Mouse (Mus musculus): Measurements from ENCODE around the gene Pygo2.
A peak's percentile ranks its signal among the peaks of the same experiment; 100 is the strongest.

The Pygo2 gene

DNA sequence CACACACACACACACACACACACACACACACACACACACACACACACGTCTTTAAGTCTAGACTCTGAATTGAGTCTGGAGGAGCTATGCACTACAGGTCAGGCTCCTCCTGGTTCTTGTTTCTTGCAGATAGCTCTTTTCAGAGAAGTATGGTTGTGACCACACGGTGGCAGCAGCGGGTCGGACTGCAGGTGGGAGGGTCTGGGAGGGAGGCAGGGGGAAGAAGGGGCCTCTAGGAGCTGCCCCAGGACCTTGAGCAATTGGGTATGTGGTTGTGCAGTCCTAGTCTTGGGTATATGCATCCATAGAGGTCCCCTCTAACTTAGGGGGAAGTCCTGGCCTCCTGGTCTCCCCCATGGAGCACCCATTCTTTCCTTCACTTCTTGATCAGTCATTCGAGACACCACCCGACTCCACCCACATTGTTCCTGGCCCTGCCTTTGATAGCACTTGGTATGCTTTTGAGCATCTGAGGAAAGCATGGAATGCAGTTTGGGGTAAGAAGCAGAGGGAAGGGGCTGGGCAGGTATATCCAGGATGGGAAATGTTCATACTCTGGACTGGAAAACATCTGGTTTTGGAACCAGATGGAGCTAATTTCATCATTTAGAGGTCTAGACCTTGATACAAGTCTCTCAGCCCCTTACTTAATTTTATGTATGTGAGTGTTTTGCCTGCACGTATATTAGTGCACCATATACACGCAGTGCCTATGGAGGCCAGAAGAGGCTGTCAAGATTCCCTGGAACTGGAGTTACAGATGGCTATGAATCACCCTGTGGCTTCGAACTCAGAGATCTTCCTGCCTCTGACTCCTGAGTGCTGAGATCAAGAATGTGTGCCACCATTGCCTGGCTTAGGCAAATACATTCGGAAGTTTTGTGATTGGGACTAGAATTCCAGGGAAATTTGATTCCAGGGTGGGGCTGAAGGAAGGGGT, 27.0 kb downstream of the Pygo2 start:
- DNase-seq: peak; percentile 76 to 77

DNA sequence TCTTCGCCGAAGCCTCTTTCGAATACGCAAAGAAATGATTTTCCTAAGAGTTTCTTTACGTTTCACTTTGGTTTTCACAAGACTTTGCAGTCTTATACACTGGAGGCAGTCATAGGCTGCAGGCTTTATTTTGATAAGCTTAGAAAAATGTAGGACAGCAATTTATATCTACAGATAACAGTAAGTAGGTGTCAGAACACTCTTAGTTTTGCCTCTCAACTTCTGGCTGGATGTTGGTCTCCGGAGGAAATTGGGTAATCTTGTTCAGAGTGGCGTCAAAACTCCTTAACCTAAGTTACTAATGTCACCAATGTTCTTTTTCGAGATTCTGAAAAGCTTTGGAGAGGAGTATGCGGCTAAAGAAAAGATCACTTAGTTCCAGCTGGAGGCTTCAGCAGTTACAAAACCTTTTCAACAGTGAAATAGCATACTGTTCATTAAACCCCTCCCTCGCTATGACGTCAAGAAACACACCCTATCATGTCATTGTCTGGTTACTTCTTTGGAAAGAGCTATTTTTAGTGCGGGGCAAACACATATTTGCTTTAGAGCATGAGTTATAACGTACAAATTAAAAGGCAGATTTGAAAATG, 28.5 kb downstream of the Pygo2 start:
- no peak for DNase-seq

DNA sequence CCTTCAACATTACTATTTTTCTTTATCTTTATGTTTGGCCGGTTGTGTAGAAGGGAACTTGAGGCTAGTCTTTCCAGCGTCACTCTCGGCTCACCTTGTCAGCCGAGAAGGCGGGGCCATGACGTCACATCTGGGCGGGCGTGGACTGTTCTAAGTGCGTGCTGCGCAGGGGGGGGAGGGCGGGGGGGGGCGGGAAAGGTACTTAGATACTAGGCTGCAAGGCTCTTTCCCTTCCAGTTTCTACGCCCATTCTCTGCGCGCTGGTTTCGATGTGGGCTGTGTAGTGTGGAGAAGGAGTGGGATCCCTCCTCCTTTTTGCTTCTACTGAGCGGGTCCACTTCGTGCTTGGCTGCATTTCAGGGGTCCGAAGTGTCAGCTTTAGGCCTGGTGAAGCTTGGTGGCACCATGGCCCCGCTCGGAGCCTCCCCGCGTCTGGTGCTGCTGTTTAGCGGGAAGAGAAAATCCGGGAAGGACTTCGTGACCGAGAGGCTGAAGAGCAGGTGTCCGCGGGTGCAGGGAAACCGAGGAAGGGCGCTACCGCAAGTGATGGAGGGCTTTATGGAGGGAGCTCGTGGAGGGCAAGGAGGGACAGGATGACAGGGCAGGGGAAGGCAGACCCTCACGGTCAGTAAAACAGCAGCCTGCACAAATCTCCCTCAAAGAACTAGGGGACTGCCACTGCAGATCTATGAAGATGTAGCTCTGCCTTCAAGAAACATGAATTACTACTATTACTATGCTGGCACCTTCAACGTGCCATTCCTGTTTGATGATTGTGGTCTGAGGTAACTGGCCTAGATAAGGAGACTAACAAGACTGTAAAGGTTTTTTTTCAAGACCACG, 29.2 kb downstream of the Pygo2 start:
- peak; percentile 98 to 99 for DNase-seq

DNA sequence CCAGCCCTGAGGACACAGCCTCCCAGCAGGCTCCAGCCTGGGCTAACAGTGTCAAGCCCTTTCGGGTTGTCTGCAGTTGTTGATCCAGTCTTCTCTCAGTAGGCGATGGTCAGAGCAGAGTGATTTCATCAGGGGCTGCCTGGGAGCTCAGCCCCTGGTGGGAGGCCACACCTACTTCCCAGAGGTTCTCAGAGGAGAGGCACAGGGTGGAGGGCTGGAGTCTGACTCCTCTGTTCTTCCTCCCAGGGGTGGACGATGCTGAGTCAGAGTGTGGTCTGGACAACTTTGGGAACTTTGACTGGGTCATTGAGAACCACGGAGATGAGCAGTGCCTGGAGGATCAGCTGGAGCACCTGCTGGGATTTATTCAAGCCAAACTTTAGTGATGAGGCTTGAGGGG, 38.3 kb downstream of the Pygo2 start:
- DNase-seq: no peak

DNA sequence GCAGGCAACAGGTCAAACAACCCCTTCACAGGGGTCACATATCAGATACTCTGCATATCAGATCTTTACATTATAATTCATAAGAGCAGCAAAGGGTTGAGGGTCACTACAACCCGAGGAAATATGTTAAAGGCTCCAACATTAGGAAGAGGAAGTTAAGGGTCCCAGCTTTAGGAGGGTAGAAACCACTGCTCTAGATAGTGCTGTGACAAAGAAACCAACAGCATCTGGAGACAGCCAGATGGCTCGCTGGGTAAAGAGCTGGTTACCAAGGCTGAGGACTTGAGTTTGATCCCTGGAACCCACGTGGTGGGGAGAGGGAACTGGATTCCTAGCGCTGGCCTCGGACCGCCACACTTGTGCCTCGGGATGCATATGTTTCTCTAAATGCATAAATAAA, 42.3 kb downstream of the Pygo2 start:
- DNase-seq: no peak

DNA sequence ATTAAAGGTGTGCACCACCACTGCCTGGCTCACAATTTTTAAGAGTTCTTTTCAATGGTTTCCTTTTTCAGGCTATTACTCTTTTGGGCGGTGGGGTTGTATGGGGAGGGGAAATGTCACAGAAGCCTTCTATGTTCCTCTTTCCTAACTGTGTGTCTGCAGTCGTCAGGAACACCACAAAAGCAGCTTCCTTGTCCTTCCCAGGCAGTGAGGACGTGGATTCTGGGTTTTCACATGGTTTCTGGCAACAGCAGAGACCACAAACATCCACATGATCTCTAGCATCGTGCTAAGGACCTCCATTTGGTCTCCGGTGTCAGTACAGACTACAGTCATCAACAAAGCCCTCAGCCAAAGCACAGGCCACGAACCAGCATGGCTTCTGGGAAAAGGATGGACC, 43.8 kb downstream of the Pygo2 start:
- DNase-seq: no peak

DNA sequence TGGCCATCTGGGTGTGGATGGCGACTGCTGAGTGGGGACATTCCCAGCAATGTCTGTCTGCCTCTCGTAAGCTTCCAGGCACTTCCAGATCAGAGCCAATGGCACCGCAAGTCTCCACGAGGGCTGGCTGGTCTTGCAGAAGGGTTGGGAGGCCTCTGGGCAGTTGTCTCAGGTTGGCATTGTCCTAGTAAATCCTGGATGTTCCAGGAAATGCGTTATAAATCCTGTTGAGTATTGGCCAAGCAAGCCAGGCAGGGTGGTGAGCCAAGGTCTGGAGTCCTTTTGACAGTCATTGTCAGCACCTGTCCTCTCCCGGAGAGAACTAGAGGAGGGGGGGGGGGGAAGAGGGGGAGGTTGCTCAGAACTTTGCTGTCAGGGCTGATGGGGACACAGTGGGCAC, 49.0 kb downstream of the Pygo2 start:
- no peak for DNase-seq

DNA sequence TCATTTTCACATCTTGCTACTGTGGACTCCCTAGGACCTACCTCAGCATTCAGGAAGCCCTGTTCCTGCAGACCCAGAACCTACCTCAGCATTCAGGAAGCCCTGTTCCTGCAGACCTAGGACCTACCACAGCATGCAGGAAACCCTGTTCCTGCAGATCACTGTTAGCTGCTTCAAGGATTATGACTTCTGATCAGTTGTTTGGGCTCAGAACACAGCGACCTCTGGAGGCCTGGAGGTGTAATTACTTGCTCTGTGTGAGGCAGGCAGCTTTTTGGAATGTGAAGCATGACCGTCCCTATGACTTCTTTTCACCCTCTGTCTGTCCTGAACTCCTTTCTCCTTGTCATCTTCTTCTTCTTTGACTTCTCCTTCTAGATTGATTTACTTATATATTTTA, 51.5 kb downstream of the Pygo2 start:
- DNase-seq: no peak

DNA sequence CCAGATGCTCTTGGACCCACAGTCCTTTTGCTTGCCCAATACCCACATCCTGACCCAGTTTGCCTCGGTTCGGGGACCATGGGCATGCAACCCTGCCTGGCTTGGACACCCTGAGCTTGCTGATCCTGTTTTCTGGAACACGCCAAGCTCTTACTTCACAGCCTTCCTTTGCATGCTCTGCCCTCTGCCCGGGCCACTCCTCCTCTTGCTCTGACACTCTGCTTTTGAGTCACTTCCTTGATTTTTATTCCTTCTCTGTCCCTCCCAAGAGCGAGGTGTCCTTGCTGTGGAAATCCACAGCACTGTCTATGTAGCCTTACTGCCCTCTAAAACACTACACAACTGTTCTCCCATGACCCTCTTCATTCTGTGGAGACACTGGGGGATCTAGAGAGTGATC, 52.2 kb downstream of the Pygo2 start:
- DNase-seq: no peak

Measured in cerebellum, postnatal 10 days (tissue).